Mouse (Mus musculus): Measurements from ENCODE around the gene Pdzd2. TPM values are rescaled to one million over a fixed set of nuclear protein-coding genes. Genes with fewer than 3 reads are reported as not detected.

The Pdzd2 gene
- polyA plus RNA-seq, 1 experiment from 2014 or later = 114 TPM

DNA sequence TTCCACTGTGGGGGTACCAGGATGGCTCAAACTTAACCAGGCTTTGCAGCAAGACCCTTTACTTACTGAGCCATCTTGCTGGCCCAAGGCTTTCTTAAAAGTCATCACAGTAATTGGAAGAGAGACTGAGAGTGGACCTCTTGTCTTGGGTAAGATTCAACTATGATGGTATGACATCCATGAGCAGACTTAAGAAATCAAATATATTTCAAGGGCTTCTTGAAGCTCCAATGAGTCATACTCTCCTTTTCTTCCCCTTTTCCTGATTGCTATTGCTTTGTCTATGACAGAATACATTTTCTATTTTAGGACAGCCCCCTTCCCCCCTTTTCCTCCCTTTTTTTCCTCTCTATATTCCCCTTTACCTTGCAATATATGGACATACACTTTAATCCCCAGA lies 306.8 kb downstream of the Pdzd2 start:
- H3K9me3 ChIP-seq (ENCODE audit: low read length) = no peaks in the 10 kb centered on the region
- no peak overlapping the region for H3K4me3 ChIP-seq (ENCODE audit: low read depth, low read length)
- ATAC-seq (no peak), DNase-seq (ENCODE audit: low spot score) (peak; percentile 48)
- H3K4me2 ChIP-seq (replicated peaks; ENCODE audit: low read depth, low read length) = no peak overlapping the region
- no peak overlapping the region for H3K27ac ChIP-seq (ENCODE audit: low read length)
- H3K4me1 ChIP-seq (ENCODE audit: insufficient read depth, low read depth, low read length) = peaks cover 3% of the 10 kb centered on the region; the same call in 1 of the 2 replicates
- TF ChIP-seq EP300 (IDR thresholded peaks at IDR 0.05) (no peak), CTCF (IDR thresholded peaks at IDR 0.05) (no peak)
- no peaks in the 10 kb centered on the region for H3K27me3 ChIP-seq (replicated peaks; ENCODE audit: insufficient read depth, low read length)
- no peak overlapping the region for H3K9ac ChIP-seq (replicated peaks; ENCODE audit: low read depth)
- no peaks in the 10 kb centered on the region for H3K36me3 ChIP-seq (ENCODE audit: insufficient read depth, low read length)

DNA sequence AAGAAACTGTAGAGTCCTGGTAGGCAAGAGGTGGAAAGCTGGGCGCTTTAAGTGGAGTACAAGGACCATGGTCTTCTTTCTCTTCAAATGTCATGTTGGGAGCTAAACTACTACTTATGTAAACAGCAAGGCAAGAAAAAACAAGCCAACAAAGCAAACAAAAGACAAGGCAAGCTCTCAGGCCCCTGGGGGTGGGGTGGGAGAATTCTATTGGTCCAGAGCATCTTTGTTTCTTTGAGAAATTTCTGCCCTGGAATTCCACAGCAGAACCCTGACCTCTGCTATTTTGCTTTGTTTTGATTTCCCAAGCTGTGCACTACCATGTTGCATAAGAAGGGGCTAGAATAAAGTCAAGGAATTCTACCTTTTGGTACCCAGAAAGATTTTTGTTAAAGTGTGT lies 307.4 kb downstream of the Pdzd2 start:
- Histone ChIP-seq H3K4me2 (replicated peaks; ENCODE audit: low read depth, low read length) (no peak overlapping the region), H3K4me1 (ENCODE audit: insufficient read depth, low read depth, low read length) (peaks cover 3% of the 10 kb centered on the region; the same call in 1 of the 2 replicates), H3K4me3 (ENCODE audit: low read depth, low read length) (no peak overlapping the region), H3K9ac (replicated peaks; ENCODE audit: low read depth) (no peak overlapping the region), H3K27ac (ENCODE audit: low read length) (no peak overlapping the region), H3K9me3 (ENCODE audit: low read length) (no peaks in the 10 kb centered on the region), H3K27me3 (replicated peaks; ENCODE audit: insufficient read depth, low read length) (no peaks in the 10 kb centered on the region), H3K36me3 (ENCODE audit: insufficient read depth, low read length) (no peaks in the 10 kb centered on the region)
- DNase-seq (ENCODE audit: low spot score) (no peak), ATAC-seq (no peak)
- TF ChIP-seq CTCF (IDR thresholded peaks at IDR 0.05) (no peak), EP300 (IDR thresholded peaks at IDR 0.05) (no peak)
- 71% methylated on average over 1 of the region's 1 CpGs for WGBS

GRCm38 (mm10) chr15:12431684-12432083 lies 308.0 kb downstream of the Pdzd2 start:
- Histone ChIP-seq H3K9ac (replicated peaks; ENCODE audit: low read depth) (no peak overlapping the region), H3K27me3 (replicated peaks; ENCODE audit: insufficient read depth, low read length) (no peaks in the 10 kb centered on the region), H3K27ac (ENCODE audit: low read length) (no peak overlapping the region), H3K4me3 (ENCODE audit: low read depth, low read length) (no peak overlapping the region), H3K9me3 (ENCODE audit: low read length) (no peaks in the 10 kb centered on the region), H3K4me2 (replicated peaks; ENCODE audit: low read depth, low read length) (no peak overlapping the region), H3K36me3 (ENCODE audit: insufficient read depth, low read length) (no peaks in the 10 kb centered on the region), H3K4me1 (ENCODE audit: insufficient read depth, low read depth, low read length) (peaks cover 3% of the 10 kb centered on the region; the same call in 1 of the 2 replicates)
- TF ChIP-seq EP300 (IDR thresholded peaks at IDR 0.05) = no peak
- TF ChIP-seq CTCF (IDR thresholded peaks at IDR 0.05) = no peak
- ATAC-seq (no peak), DNase-seq (ENCODE audit: low spot score) (no peak)
- WGBS = 46% methylated on average over 7 of the region's 7 CpGs

- H3K27me3 ChIP-seq (replicated peaks; ENCODE audit: insufficient read depth, low read length) = no peaks in the 10 kb centered on the region
- DNase-seq (ENCODE audit: low spot score) (no peak), ATAC-seq (no peak)
- peaks cover 3% of the 10 kb centered on the region; the same call in 1 of the 2 replicates for H3K4me1 ChIP-seq (ENCODE audit: insufficient read depth, low read depth, low read length)
- no peak overlapping the region for H3K4me2 ChIP-seq (replicated peaks; ENCODE audit: low read depth, low read length)
- no peaks in the 10 kb centered on the region for H3K9me3 ChIP-seq (ENCODE audit: low read length)
- WGBS = 88% methylated on average over 3 of the region's 3 CpGs
- no peak overlapping the region for H3K27ac ChIP-seq (ENCODE audit: low read length)
- no peak overlapping the region for H3K4me3 ChIP-seq (ENCODE audit: low read depth, low read length)
- TF ChIP-seq EP300 (IDR thresholded peaks at IDR 0.05) (no peak), CTCF (IDR thresholded peaks at IDR 0.05) (no peak)
- no peak overlapping the region for H3K9ac ChIP-seq (replicated peaks; ENCODE audit: low read depth)
- H3K36me3 ChIP-seq (ENCODE audit: insufficient read depth, low read length) = no peaks in the 10 kb centered on the region
Measured at GRCm38 (mm10) chr15:12431188-12431587, 308.5 kb downstream of the Pdzd2 start.

- no peak overlapping the region for H3K4me2 ChIP-seq (replicated peaks; ENCODE audit: low read depth, low read length)
- WGBS = 58% methylated on average over 4 of the region's 4 CpGs
- no peaks in the 10 kb centered on the region for H3K27me3 ChIP-seq (replicated peaks; ENCODE audit: insufficient read depth, low read length)
- peaks cover 3% of the 10 kb centered on the region; the same call in 1 of the 2 replicates for H3K4me1 ChIP-seq (ENCODE audit: insufficient read depth, low read depth, low read length)
- TF ChIP-seq EP300 (IDR thresholded peaks at IDR 0.05) (no peak), CTCF (IDR thresholded peaks at IDR 0.05) (no peak)
- H3K9ac ChIP-seq (replicated peaks; ENCODE audit: low read depth) = no peak overlapping the region
- no peaks in the 10 kb centered on the region for H3K36me3 ChIP-seq (ENCODE audit: insufficient read depth, low read length)
- no peak for DNase-seq (ENCODE audit: low spot score)
- no peak for ATAC-seq
- H3K4me3 ChIP-seq (ENCODE audit: low read depth, low read length) = no peak overlapping the region
- no peaks in the 10 kb centered on the region for H3K9me3 ChIP-seq (ENCODE audit: low read length)
- no peak overlapping the region for H3K27ac ChIP-seq (ENCODE audit: low read length)
Measured at GRCm38 (mm10) chr15:12430670-12431069, 309.1 kb downstream of the Pdzd2 start.

GRCm38 (mm10) chr15:12429572-12430431 lies 309.9 kb downstream of the Pdzd2 start:
- H3K9ac ChIP-seq (replicated peaks; ENCODE audit: low read depth) = no peak overlapping the region
- TF ChIP-seq EP300 (IDR thresholded peaks at IDR 0.05) (no peak), CTCF (IDR thresholded peaks at IDR 0.05) (no peak)
- no peak overlapping the region for H3K27ac ChIP-seq (ENCODE audit: low read length)
- no peak for DNase-seq (ENCODE audit: low spot score)
- H3K9me3 ChIP-seq (ENCODE audit: low read length) = no peaks in the 10 kb centered on the region
- no peak overlapping the region for H3K4me3 ChIP-seq (ENCODE audit: low read depth, low read length)
- no peaks in the 10 kb centered on the region for H3K36me3 ChIP-seq (ENCODE audit: insufficient read depth, low read length)
- 68% methylated on average over 7 of the region's 7 CpGs for WGBS
- H3K4me1 ChIP-seq (ENCODE audit: insufficient read depth, low read depth, low read length) = peaks cover 3% of the 10 kb centered on the region; the same call in 1 of the 2 replicates
- H3K4me2 ChIP-seq (replicated peaks; ENCODE audit: low read depth, low read length) = no peak overlapping the region
- no peaks in the 10 kb centered on the region for H3K27me3 ChIP-seq (replicated peaks; ENCODE audit: insufficient read depth, low read length)
- ATAC-seq = no peak
